Mouse (Mus musculus): Measurements from ENCODE around the gene Cacna1a.

The Cacna1a gene

DNA sequence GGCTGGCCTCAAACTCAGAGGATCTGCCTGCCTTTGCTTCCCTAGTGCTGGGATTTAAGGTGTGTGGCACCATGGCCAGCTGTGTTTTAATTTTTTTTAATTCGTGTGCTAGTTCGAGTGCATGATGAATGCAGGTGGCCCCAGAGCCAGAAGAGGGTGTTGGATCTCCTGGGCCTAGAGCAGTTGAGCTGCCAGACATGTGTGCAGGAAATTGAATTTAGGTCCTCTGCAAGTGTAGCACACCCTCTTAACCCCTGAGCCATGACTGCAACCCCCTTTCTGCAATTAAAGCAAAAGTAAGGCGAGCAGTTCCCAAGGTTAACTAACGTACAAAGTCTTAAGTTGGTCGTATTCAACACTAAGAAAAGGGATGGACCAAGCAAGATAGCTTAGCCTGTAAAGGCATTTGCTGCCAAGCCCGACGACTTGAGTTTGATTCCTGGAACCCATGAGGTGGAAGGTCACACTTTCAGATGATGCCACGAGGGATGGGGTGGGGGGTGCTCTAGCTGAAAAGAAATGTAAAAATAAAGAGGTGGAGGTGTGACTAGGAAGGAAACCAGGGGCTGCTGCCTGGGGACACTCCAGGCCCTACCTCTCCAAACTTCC, 249.8 kb downstream of the Cacna1a start:
- no peak for DNase-seq (ENCODE audit: low spot score in 2 of 2)

DNA sequence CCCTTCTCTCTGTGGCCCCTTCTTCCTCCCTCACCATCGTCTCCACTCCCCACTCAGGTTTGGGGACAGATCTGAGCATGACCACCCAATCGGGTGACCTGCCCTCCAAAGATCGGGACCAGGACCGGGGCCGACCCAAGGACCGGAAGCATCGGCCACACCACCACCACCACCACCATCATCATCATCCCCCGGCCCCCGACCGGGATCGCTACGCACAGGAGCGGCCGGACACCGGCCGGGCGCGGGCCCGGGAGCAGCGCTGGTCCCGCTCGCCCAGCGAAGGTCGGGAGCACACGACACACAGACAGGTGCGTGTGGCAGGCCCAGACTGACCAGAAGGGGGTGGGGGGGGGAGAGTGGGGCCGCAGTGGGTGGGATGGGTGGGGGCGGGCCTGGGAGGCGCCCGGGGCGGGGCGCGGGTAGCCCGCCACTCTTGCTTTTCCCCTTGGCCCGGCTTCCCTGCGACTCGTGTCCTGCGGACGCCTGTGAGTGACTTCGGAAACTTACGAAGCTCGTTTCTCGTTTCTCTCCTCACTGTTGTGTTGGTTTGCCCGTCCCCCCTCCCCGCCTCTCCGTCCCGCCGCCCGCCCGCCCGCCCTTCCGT, 250.4 kb downstream of the Cacna1a start:
- DNase-seq (ENCODE audit: low spot score in 2 of 2): no peak

DNA sequence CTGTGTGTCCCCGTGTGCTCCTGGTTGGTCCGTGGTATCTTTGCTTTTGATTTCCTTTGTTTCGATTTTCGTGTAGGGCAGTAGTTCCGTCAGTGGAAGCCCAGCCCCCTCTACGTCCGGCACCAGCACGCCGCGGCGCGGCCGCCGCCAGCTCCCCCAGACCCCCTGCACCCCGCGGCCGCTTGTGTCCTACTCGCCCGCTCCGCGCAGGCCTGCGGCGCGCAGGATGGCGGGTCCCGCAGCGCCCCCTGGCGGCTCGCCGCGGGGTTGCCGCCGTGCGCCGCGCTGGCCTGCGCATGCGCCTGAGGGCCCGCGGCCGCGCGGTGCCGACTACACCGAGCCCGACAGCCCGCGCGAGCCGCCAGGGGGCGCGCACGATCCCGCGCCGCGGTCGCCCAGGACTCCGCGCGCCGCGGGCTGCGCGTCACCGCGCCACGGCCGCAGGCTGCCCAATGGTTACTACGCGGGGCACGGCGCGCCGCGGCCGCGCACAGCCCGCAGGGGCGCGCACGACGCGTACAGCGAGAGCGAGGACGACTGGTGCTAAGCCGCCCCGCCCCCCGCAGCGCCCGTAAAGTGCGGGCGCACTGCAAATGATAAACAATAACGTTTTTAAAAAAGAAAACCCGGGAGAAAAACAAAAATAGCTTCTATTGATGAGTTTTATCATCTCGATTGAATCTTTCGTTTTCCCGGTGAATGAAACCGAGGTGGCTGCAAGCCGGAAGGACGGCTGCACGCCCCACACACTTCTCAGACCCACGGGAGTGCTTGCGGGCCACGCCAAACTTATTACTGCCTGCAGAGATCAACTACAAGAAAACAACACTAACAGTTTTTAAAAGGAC, 251.1 kb downstream of the Cacna1a start:
- DNase-seq (ENCODE audit: low spot score in 2 of 2): peak; percentile 90 to 92

DNA sequence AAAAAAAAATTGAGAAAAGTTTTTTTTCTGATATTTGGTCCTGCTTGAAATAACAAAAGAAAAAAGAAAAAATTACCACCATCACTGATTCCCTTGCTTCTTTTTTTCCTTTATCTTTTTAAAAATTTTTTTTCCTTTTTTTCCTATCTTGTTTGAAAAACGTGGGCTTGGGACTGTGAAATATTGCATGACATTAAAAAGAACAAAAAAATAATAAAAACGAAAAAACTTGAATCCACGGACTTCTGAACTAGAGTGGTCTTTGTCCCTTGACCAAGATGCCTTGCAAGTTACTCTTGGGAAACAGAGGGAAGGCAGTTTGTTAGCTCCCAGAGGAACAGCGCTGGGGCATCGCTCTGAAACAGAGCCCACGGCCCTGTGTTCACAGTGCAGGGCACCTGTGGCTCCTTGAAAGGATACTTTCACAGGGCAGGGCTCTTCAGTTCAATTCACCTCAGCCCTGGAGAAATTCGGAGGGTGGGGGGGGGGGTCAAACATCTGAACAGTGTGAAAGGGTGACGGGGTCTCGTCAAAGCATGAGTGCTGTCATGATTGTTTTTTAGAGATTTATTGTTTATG, 251.9 kb downstream of the Cacna1a start:
- DNase-seq (ENCODE audit: low spot score in 2 of 2): no peak

DNA sequence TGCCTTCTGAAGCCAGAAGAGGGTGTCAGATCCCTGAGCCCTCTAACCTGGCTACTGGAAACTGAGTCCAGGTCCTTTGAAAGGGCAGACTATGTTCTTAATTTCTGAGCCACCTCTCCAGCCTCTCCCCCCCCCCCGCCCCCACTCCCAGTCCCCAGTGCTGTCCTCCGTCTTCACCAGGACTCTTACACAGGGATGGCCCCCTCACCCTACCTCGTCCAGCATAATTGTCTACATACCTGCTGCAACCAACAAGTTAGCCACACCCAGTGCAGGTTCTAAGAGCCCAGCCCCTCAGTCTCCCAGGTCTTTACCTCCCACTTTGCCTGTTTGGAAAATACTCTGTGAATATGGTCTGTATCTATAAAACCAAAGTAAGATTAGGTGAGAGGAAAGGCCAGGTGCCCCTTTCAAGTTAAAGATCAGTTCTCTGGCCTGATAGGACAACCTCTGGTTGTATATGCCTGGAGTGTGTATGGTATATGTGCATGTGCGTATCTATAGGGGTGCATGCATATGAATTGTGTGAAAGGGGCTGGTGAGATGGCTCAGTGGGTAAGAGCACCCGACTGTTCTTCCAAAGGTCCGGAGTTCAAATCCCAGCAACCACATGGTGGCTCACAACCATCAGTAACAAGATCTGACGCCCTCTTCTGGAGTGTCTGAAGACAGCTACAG, 252.5 kb downstream of the Cacna1a start:
- DNase-seq (ENCODE audit: low spot score in 2 of 2): no peak

DNA sequence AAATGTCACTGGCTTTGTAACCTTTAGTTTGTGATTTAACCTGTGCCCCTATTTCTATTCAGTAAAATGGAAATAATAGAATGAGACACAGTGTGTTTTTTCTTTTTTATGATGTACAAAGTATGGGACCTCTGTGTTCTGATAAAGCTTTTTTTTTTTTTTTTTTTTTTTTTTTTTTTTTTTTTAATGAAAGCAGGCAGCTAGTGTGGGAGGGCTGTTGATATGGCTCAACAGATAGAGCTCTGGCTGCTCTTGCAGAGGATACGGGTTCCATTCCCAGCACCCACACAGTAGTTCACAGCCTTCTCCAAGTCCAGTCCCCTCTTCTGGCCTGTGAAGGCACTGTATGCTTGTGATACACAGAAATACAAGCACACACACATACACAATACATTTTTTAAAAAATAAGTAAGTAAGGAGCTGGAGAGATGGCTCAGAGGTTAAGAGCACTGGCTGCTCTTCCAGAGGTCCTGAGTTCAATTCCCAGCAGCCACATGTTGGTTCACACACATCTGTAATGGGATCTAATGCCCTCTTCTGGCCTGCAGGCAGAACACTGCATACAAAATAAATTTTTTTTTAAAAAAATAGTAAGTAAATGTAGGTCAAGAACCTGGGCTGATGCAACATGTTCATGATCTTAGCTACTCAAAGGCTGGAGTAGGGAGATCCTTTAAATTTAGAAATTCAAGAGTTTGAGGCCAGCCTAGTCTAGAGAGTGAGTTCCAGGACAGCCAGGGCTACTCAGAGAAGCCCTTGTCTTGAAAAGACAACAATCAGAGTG, 253.5 kb downstream of the Cacna1a start:
- DNase-seq (ENCODE audit: low spot score in 2 of 2): no peak

DNA sequence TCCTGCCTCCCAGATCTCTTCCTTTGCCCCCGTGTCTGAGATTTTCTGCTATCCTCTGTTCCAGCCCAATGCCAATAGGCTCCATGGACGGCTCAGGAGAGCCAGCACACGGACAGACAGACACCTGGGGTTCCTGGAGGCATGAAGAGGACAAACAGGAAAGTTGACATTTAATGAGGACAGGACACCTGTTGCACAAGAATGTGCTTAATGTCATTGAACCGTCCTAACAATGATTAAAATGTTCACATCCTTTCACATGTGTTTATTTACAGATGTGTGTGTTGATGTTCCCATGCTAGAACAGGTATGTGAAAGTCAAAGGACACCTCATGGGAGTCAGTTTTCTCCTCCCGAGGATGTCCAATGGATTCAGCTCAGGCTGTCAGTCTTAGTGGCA, 254.8 kb downstream of the Cacna1a start:
- DNase-seq (ENCODE audit: low spot score in 2 of 2): no peak

DNA sequence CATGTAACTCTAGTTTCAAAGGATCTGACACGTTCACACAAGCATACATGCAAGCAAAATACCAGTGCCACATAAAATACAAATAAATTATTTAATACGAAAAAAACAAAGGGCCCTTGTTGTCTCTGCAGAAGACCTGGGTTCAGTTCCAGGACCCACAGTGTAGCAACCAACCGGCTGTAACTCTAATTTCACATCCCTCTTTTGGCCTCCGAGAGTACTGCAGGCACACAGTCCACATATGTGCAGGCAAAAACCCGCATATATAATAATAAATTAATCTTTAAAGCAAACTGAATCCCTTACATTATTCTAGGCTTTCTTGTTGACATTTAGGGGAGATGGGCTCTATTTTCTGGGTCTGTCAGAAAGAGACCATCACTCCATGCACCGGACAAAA, 258.6 kb downstream of the Cacna1a start:
- DNase-seq (ENCODE audit: low spot score in 2 of 2): no peak

DNA sequence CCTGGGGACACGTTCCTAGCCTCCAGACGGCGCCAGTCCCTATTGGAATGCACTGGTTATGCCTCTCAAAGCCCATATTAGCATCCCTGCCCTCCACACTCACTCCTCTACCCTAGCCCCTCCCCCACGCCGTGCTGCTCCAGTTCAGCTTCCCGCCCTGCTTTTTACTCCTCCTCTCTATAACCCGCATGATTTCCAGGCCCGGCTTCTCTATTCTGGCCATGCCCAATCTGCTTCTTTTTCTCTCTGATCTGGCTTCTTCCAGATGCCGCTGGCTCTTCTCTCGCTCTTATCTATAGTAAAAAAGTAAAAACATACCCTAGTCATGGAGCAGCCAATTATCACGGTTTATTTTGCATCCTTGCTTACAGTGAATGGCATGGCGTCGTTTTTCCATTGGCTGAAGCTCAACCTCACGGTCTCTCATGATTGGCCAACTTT, 259.2 kb downstream of the Cacna1a start:
- DNase-seq (ENCODE audit: low spot score in 2 of 2): no peak

DNA sequence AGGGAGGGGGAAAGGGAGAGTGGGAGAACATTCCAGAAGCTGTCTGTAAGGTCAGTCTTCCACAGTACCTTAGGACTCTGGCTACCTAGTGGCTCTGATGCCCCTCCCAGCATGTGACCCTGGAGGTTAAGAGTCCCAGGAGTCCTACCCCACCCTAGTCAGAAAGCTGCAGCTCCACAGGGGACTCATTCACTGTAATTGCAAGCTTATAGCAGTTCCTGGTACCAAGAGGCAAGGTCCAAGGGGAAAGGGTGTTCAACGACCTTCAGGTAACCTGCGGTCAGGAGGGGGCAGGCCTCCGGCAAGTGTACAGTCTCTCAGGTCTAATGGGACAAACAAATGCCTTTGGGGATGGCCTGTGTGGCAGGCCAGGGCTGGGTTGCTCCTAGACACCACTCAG, 262.0 kb downstream of the Cacna1a start:
- DNase-seq (ENCODE audit: low spot score in 2 of 2): no peak

DNA sequence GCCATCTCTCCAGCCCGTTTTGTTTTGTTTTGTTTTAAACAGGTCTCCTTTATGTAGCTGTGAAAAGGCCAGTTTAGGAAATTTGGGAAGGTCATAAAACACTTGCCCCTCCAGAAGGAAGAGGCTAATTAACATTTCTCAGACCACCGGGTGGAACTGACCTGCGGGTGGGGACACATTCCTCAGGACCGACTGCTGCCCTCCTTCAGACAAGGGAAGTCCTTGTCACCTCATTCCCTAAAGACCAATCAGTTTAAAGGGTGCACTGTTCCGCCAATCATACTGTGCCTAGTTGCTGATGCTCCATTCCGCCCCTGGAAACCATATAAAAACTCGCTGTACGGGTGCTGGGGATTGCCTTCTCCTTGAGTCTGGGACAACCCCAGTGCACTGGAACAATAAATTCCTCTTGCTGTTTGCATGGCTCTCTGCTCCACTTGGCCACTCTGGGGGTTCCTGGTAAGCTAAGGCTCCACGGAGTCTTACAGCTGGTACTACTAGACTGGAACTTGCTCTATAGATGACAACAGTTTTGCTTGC, 264.9 kb downstream of the Cacna1a start:
- no peak for DNase-seq (ENCODE audit: low spot score in 2 of 2)

DNA sequence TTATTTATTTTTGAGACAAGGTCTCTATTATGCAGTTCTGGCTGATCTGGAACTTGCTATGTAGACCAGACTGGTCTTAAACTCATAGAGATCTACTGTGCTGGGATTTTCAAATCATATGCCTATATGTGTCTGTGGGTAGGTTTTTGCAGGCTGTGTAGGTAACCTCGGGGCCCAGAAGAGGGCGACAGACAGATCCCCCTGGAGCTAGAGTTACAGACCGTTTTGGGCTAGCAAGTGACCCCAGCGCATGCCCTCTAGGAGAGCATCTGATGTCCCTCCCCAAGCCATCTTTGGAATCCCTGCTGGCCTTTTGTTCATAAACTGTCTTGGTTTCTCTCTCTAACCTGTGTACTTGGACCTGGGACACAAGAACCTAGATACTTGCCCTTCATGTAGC, 266.4 kb downstream of the Cacna1a start:
- no peak for DNase-seq (ENCODE audit: low spot score in 2 of 2)

DNA sequence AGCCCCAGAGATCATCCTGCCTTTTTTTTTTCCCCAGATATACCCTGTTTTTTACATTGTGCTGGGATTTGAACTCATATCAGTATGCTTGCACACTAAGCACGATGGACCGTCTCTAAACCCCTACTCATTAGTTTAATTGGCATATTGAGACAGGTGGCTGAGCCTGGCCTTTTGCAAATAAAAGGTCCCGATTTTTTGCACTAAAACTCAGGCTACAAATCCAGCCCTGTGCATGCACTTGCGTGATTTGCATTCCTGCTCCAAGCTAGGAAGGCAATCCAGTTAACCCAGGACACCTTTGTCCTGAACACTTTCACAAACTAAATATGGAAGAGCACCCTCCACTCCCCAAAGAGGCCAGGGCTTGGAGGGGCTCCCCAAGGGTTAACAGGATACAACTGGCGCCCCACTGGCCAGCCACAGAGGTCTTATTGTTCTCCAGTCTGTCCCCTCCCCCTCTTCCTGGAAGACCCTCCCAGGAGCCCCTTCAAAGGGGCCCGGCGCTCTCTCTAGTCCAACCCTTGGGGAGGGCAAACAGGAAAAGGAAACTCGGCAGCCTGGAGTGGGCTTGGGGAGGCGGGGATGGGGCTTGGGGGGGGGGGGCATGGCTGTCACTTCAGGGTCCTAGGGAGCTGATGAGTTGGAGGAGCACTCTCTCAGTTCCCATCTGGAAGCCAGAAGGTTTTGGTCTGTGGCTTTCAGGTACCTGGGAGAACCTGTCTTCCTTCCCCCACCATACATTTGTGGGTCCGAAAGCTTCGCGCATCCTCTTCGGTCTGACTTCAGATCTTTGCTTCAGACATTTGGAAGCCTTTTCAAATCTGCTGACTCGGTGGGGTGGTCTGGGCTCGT, 267.3 kb downstream of the Cacna1a start:
- no peak for DNase-seq (ENCODE audit: low spot score in 2 of 2)

DNA sequence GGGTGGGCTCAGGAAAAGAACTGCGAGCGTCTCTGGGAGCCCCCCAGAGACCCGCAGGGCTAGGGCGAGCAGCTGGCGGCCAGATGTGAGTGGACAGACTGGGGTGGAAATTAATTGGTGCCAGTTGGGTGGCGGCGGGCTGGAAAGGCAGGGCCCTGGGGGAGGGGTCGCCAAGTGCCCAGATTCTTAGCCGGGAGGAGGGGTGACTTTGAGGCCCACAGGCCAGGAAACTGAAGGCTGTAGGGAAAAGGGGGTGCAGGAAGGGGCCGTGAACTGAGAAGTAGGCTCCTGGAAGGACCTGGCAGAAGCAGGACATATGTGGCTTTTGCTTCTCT, 267.9 kb downstream of the Cacna1a start:
- DNase-seq (ENCODE audit: low spot score in 2 of 2): no peak

DNA sequence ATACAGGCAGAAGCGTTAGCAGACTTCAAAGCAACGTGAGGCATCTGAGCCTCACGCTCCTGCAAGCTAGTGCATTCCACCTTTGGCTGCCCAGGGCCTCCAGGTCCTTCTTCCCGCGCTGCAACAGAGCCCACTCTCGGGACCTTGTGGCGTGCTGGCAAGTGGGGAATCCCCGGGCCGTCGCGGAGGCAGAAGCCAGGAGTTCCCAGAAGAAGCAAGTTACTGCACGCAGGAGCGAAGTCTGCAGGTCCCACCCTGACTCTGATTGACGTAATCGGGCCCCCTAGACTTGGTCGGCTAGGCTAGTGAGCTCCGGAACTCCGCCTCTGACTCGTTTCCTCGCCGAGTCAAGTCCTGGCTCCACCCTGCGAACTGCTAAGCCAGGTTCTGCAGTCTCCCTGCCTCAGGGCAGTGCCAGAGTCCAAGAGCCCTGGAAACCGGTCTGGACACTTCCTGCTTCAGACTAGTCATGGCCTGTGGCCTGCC, 268.4 kb downstream of the Cacna1a start:
- DNase-seq (ENCODE audit: low spot score in 2 of 2): no peak

DNA sequence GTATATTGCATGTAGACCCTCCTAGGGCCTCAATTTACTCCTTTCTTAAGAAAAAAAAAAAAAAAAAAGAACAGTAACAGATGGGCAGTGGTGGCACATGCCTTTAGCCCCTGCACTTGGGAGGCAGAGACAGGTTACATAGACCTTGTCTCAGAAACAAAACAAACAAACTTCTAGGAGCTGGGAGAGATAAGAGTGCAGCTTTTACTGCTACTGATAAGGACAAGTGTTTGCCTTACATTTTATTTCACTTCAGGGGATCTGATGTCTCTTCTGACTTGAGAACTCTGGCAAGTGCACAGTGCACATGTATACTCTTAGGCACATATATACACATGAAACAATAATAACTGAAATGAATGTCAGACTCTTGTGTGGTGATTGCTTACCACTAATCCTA, 269.0 kb downstream of the Cacna1a start:
- no peak for DNase-seq (ENCODE audit: low spot score in 2 of 2)

DNA sequence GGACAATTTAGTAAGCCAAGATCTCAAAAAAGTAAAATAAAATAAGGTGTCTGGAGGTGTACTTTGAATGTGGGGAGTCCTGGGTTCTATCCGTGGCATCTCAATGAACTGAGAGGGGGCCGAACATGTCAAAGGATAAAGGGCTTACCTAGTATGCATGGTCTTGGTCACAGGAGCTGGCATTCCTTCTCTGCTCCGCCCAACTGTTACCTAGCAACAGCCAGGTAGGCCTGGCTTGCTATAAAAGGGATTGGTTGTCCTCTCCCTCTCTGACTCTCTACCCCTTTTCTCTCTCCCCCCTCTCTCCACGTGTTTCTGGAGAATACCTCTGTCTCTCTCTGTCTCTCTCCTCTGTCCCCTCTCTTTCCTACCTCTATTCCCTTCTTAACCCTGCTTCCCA, 269.4 kb downstream of the Cacna1a start:
- no peak for DNase-seq (ENCODE audit: low spot score in 2 of 2)

DNA sequence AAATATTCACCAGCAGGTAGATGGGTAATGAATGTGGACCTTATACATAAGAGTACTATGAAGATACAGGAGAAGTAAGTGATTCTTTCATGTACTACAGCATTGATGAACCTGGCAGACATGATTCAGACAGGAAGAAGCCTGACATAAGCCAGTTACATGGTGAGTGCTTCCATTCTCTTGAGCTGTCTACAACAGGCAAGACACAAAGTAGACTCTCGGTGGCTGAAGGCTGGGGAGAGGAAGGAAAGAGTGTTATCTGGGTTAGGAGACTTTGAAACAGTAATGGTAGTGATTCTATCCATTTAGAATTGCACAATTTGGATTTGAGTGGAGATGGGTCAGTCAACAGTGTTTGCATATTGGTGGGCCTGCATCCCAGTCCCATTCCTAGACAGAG, 270.7 kb downstream of the Cacna1a start:
- no peak for DNase-seq (ENCODE audit: low spot score in 2 of 2)

DNA sequence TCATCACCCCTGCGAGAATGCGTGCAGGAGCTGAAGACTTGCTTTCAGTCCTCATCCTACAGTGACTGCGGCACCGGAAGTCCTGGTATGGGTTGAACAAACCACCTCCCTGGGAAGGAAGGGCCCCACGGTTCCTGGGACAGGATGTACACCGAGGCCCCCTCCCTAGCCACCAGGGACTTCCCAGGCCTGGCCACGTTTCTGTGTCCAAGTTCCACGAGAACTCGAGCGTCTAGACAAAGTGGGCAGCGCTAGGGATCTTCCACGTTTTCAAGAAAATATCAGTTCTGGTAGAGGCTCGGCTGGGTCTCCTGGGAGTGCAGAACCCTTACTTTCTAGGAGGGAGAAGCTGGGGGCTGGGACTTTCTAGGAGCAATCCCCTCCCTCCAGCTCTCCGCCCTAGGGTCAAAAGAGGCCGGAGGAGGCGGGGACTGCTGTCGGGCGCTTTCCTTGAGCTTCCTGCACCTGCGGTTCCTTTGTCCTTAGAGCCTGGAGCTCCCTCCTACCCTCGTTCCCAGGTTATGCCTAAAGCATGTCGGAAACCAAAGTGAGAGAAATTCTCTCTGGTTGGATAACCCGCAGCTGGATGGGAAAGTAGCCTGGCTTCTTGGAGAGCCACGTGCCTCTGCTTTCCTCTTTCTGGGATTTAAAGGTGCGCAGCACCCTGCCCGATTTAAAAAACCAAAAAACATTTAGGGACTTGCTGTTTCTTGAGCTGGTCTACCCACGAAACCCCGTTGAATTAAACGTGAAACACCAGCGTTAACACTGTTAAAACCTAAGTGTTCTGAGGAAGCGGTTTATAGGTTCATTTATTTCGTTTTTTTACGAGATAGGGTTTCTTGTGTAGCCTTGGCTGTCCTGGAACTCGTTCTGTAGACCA, 271.9 kb downstream of the Cacna1a start:
- DNase-seq (ENCODE audit: low spot score in 2 of 2): no peak

All from right cerebral cortex, postnatal 36 days (tissue).